Mouse (Mus musculus) forebrain, postnatal 0 days (tissue): ENCODE results near the gene Hist1h4f. TPM values are rescaled to one million over a fixed set of nuclear protein-coding genes. Genes with fewer than 3 reads are reported as not detected.

Experiments used
- ATAC-seq: fragments of 200-750 bp; cut with Nextera tagmentation; 2 replicates; pipeline ENCODE4 v1.8.0; 2017; ENCODE audit warnings: mild to moderate bottlenecking, moderate library complexity
- DNase-seq: peaks from one replicate; pipeline ENCODE4 v3.0.0-alpha.2; 2015
- H3K27ac ChIP-seq: fragments of 300-500 bp; sonication (generic); 2 replicates; pipeline ENCODE4 v1.5.1; 2014; ENCODE audit warnings: low read depth, mild to moderate bottlenecking, antibody characterized with exemption, low read length, moderate library complexity, mixed read lengths
- H3K27me3 ChIP-seq: fragments of 300-500 bp; sonication (generic); 2 replicates; pipeline ENCODE4 v1.6.1; 2014; ENCODE audit warnings: mild to moderate bottlenecking, low read length, mixed read lengths; ENCODE audit not compliant: insufficient read depth
- H3K36me3 ChIP-seq: fragments of 300-500 bp; sonication (generic); 2 replicates; pipeline ENCODE4 v1.6.1; 2014; ENCODE audit warnings: mild to moderate bottlenecking, moderate library complexity; ENCODE audit not compliant: insufficient read depth
- H3K4me1 ChIP-seq: fragments of 300-500 bp; sonication (generic); 2 replicates; pipeline ENCODE4 v1.6.1; 2014; ENCODE audit warnings: antibody characterized with exemption; ENCODE audit not compliant: insufficient read depth
- H3K4me2 ChIP-seq: fragments of 300-500 bp; sonication (generic); 2 replicates; pipeline ENCODE4 v1.6.1; 2014; ENCODE audit warnings: low read depth, mild to moderate bottlenecking, moderate library complexity
- H3K4me3 ChIP-seq: fragments of 300-500 bp; sonication (generic); 2 replicates; pipeline ENCODE4 v1.5.1; 2014; ENCODE audit warnings: low read depth, low read length, mixed read lengths
- H3K9ac ChIP-seq: fragments of 300-500 bp; sonication (generic); 2 replicates; pipeline ENCODE4 v1.6.1; 2014; ENCODE audit warnings: mild to moderate bottlenecking
- H3K9me3 ChIP-seq: fragments of 300-500 bp; sonication (generic); 2 replicates; pipeline ENCODE4 v1.6.1; 2016; ENCODE audit warnings: low read length
- CTCF ChIP-seq: sonication (generic); IDR thresholded peaks from 2 replicates; pipeline ENCODE4 v1.5.1; 2016; ENCODE audit warnings: antibody characterized with exemption, control low read depth, low read depth
- WGBS: fragments of 180-500 bp; shearing (Covaris S2); extraction: QIAGEN DNeasy Blood & Tissue Kit; methylation state at CpG from one replicate; pipeline ENCODE4 v1.1.7; 2014; 5-methylcytosine and 5-hydroxymethylcytosine counted together
- polyA plus RNA-seq: library from polyadenylated mRNA; unstranded; fragments of >200 nt; fragmentation: Nextera tagmentation; extraction: Ambion mirVana; gene quantifications from 2 replicates; pipeline ENCODE4 v1.2.1, GENCODE M21; 2015
- total RNA-seq: library from RNA; depleted of rRNA; stranded (reverse); fragments of >200 nt; gene quantifications from 2 replicates; pipeline ENCODE4 v1.2.3, GENCODE M21; 2014

Hist1h4f gene
- total and polyA plus RNA-seq, 2 experiments from 2014 or later = 753 TPM; not detected in 1

DNA sequence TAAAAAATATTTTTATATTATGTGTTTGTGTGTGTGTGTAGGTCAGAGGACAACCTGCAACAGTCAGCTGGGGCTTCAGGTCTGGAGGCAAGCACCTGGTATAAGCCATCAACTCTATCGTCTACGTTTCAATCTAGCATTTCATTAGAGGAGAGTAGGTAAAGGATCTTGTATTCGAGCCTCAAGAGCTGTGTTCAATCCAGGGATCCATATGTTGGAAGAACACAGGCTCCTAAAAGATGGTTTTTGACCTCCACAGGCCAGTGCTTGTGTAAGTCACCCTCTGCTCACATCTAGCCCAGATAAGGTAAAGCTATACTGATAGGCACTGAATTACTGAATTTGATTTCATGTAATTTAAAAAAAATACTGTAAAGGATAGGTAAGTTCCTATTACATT, 5.5 kb upstream of the Hist1h4f start:
- TF ChIP-seq CTCF = no peak
- H3K4me2 ChIP-seq = no peak overlapping the region
- no peak overlapping the region for H3K9ac ChIP-seq
- H3K4me3 ChIP-seq = no peak overlapping the region
- no peaks in the 10 kb centered on the region for H3K9me3 ChIP-seq
- H3K27ac ChIP-seq = no peak overlapping the region
- WGBS = 74% methylated on average over 3 of the region's 3 CpGs
- H3K27me3 ChIP-seq = no peaks in the 10 kb centered on the region
- no peaks in the 10 kb centered on the region for H3K4me1 ChIP-seq
- no peak for DNase-seq
- H3K36me3 ChIP-seq = no peaks in the 10 kb centered on the region
- no peak for ATAC-seq

DNA sequence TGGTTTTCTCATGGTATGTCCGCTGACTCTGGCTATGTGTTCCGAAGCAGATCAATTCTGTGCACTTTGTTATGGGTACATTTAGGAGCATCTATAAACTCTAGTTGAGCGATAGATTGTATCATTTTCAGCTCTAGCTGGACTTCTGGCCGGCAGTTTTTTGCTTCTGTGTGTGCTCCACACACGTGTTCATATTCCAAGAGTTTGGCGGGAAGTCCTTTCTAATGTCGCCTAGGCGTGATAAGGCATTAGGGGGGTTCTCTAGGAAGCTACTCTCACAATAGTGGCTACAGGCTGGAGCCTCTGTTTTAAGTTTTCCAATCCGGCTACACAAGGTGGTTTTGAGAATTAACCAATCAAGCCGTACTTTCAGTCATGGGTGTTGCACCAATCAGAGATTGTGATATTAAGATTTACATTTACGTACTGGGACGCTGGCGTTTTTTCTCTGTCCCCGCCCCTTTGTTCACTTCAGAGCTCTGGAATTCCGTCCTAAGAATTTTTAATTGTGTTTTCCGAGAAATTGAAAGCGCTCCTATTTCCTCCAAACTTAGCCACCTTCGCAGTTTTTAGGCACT, 4.5 kb upstream of the Hist1h4f start:
- under 1% methylated on average over 18 of the region's 18 CpGs for WGBS
- H3K27ac ChIP-seq = peak overlapping the region; percentile 82
- 0 out of 2 replicates have a peak, but pooled peaks cover 1% of the 10 kb centered on the region for H3K4me1 ChIP-seq
- no peak for TF ChIP-seq CTCF
- H3K4me2 ChIP-seq = peak overlapping the region; percentile 99
- H3K9ac ChIP-seq = peak overlapping the region; percentile 56
- ATAC-seq (peak; percentile 75), DNase-seq (peak; percentile 92)
- H3K4me3 ChIP-seq = peak overlapping the region; percentile 51
- no peaks in the 10 kb centered on the region for H3K27me3 ChIP-seq
- H3K36me3 ChIP-seq = no peaks in the 10 kb centered on the region
- H3K9me3 ChIP-seq = no peaks in the 10 kb centered on the region

DNA sequence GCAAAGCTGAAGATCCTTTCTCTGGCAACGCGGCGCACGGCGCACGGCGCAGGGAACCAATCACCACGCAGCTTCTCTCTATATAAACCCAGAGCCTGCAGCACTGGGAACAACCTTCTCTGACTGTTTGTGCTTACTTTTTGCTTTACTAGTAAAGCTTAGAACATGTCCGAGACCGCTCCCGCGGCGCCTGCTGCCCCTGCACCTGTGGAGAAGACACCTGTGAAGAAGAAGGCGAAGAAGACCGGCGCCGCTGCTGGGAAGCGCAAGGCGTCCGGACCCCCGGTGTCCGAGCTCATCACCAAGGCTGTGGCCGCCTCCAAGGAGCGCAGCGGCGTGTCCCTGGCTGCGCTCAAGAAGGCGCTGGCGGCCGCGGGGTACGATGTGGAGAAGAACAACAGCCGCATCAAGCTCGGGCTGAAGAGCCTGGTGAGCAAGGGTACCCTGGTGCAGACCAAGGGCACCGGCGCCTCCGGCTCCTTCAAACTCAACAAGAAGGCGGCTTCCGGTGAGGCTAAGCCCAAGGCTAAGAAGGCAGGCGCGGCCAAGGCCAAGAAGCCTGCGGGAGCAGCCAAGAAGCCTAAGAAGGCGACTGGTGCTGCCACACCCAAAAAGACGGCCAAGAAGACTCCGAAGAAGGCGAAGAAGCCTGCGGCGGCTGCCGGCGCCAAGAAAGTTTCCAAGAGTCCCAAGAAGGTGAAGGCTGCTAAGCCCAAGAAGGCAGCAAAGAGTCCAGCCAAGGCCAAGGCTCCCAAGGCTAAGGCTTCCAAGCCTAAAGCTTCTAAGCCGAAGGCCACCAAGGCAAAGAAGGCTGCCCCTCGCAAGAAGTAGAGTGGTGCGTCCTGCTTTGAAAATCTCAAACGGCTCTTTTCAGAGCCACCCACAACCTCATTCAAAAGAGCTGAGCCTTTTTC, 3.7 kb upstream of the Hist1h4f start:
- DNase-seq (peak; percentile 89), ATAC-seq (peak; percentile 86)
- H3K27ac ChIP-seq = peak overlapping the region; percentile 82
- H3K4me2 ChIP-seq = peak overlapping the region; percentile 99
- WGBS = under 1% methylated on average over 54 of the region's 54 CpGs
- H3K9ac ChIP-seq = peak overlapping the region; percentile 56
- H3K4me1 ChIP-seq = 0 out of 2 replicates have a peak, but pooled peaks cover 4% of the 10 kb centered on the region
- no peaks in the 10 kb centered on the region for H3K9me3 ChIP-seq
- peak overlapping the region; percentile 51 for H3K4me3 ChIP-seq
- no peaks in the 10 kb centered on the region for H3K27me3 ChIP-seq
- TF ChIP-seq CTCF = no peak
- H3K36me3 ChIP-seq = no peaks in the 10 kb centered on the region

DNA sequence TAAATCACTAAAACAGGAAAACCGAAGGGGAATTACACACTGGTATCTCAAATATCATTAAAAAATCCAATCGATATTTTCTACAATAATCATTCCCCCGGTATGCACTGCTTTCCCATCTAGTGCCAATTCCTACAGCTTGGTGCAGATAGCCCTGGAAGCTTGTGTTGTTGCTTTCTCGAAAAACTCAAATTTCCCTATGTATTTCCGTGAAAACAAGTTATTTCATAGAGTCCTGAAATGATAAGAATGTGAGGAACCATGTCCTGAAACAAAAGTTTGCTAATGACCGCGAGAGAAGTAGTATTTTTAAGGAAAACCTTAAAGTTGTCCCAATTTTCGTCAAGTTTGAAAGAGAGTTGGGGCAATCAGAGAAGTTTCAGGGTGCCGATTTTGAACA, 2.9 kb upstream of the Hist1h4f start:
- peak overlapping the region; percentile 99 for H3K4me2 ChIP-seq
- WGBS = 18% methylated on average over 9 of the region's 9 CpGs
- peak; percentile 27 for DNase-seq
- no peaks in the 10 kb centered on the region for H3K9me3 ChIP-seq
- no peak for TF ChIP-seq CTCF
- H3K36me3 ChIP-seq = no peaks in the 10 kb centered on the region
- peak overlapping the region; percentile 82 for H3K27ac ChIP-seq
- peak overlapping the region; percentile 56 for H3K9ac ChIP-seq
- ATAC-seq = no peak
- H3K4me1 ChIP-seq = 0 out of 2 replicates have a peak, but pooled peaks cover 4% of the 10 kb centered on the region
- H3K4me3 ChIP-seq = peak overlapping the region; percentile 51
- H3K27me3 ChIP-seq = no peaks in the 10 kb centered on the region

DNA sequence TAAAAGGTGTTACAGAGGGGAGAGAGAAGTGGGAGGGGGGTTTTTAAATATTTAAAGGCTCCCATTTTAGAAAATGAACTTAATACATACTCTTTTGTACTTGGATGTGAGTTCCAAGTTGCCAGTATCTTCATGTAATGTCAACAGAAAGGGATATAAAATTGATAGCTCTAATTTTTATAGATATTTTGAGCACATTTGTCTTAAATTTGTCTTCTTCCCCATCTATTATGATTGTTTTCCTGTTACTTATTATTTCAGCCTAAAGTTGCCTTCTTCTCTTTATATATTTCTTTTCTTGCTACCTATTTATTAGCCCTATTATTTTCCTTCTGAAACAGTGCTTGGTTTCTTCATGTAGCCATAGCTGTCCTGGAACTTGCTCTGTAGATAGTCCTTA, 1.5 kb upstream of the Hist1h4f start, which contains the start of gene Hist1h1d:
Hist1h1d (plus strand) TSS at position 301 of the 400 bp plus-strand sequence.
- Histone ChIP-seq H3K9ac (no peak within 1 kb of the TSS), H3K36me3 (no peaks in the 10 kb centered on the region), H3K4me2 (no peak within 1 kb of the TSS; the same call in 1 of the 2 replicates), H3K4me1 (0 out of 2 replicates have a peak, but pooled peaks cover 4% of the 10 kb centered on the region), H3K27ac (peak within 1 kb of the TSS; percentile 82; the same call in 1 of the 2 replicates), H3K4me3 (no peak within 1 kb of the TSS), H3K27me3 (no peaks in the 10 kb centered on the region), H3K9me3 (no peaks in the 10 kb centered on the region)
- no peak for TF ChIP-seq CTCF
- DNase-seq (no peak), ATAC-seq (no peak)

DNA sequence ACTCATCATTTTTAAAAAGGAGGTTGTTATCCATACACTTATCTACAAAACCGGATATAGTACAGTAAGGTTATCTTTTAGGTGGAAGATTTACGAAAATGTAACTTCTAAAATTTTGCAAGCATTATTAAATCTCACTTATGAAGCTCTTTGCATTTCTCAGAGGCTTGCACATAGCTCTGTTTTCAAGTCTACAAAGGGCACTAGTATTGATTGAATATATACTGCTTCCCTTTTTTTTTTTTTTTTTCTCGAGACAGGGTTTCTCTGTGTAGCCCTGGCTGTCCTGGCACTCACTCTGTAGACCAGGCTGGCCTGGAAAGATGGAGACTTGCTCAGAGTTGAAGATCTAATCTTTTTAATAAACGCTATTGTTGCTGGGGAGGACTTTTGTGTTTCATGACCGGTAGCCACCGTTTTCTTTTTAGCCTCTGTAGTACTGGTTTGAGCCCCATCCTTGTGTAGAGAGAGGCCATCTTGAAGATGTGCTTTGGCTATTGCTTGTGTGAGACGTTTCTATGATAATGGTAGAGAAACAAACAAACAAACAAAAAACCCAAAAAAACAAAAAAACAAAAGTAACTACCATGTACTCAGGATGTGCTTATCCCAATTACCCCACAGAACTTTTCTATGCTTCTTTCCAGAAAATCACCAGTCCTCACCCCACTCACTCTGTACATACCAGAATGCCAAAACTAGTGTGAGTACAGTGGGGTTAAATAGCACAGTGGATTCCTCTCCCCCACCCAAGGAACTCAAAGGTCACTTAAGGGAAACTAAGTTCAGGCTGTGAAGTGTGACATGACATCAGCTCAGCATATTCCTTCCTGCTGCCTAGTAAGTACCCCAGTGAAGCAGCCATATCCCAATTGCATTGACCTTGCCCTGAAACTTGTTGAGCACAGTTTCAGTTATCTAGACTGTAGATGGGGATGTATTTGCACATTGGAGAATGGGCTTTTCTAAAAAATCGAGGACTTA, 775 bp upstream of the Hist1h4f start:
- ATAC-seq = no peak
- no peak for DNase-seq

More for the DNA sequence above, 775 bp upstream of the Hist1h4f start:
- 46% methylated on average over 8 of the region's 8 CpGs for WGBS
- Histone ChIP-seq H3K9ac (no peak overlapping the region), H3K27me3 (no peaks in the 10 kb centered on the region), H3K27ac (no peak overlapping the region; the same call in 1 of the 2 replicates), H3K36me3 (no peaks in the 10 kb centered on the region), H3K4me3 (peak overlapping the region; percentile 40; the same call in 1 of the 2 replicates), H3K4me2 (peak overlapping the region; percentile 57), H3K4me1 (0 out of 2 replicates have a peak, but pooled peaks cover 4% of the 10 kb centered on the region), H3K9me3 (no peaks in the 10 kb centered on the region)
- no peak for TF ChIP-seq CTCF
